Mouse (Mus musculus) testis, postnatal 14 days (tissue): ENCODE measurements at regions not wholly inside any gene's neighbourhood (a gene's known extent, or its start where the extent isn't known, plus 50 kb on each side); places are given as distances from the start of the nearest gene placed in this dataset.
A peak's percentile ranks its signal among the peaks of the same experiment; 100 is the strongest.
"Not testable (repeated sequence)": the region's sequence is repeated elsewhere in the genome, so short reads cannot be mapped to it uniquely, and the experiment has no call there.

Source experiments
- DNase-seq: peaks from one replicate; pipeline ENCODE4 v3.0.0; 2021; ENCODE audit warnings: low spot score

GRCm38 (mm10) chr6:3319378-3319777 is 80.0 kb downstream of the Samd9l start:
- DNase-seq = no peak

- DNase-seq = peak; percentile 5
Measured at GRCm38 (mm10) chr6:3307598-3308220, 91.7 kb downstream of the Samd9l start.

- DNase-seq = not testable (repeated sequence)
Measured at GRCm38 (mm10) chr6:3304881-3305620, 94.3 kb downstream of the Samd9l start.

- DNase-seq = not testable (repeated sequence)
Measured at GRCm38 (mm10) chr6:3293316-3293715, 106.1 kb downstream of the Samd9l start.

- not testable (repeated sequence) for DNase-seq
Measured at GRCm38 (mm10) chr6:3291983-3292382, 107.4 kb downstream of the Samd9l start.

GRCm38 (mm10) chr6:3268726-3269125 is 130.6 kb downstream of the Samd9l start:
- not testable (repeated sequence) for DNase-seq

- DNase-seq = not testable (repeated sequence)
Measured at GRCm38 (mm10) chr6:3265477-3265876, 133.9 kb downstream of the Samd9l start.
